Mouse (Mus musculus) lung, postnatal 25 days (tissue): Measurements from ENCODE around the gene Gp2.

Experiments
- DNase-seq: peaks from one replicate; pipeline ENCODE4 v3.0.0; 2022; ENCODE audit warnings: low spot score

Gene Gp2

GRCm38 (mm10) chr7:119459185-119459584, at the start of gene Gp2:
Gp2 (minus strand) TSS chr7:119459285.
- no peak for DNase-seq

GRCm38 (mm10) chr7:119490041-119490780, 31.1 kb upstream of the Gp2 start:
- DNase-seq, result no peak

- DNase-seq, result no peak
Observed at GRCm38 (mm10) chr7:119486683-119487082, 27.6 kb upstream of the Gp2 start.

- no peak for DNase-seq
Observed at GRCm38 (mm10) chr7:119484154-119484553, 25.1 kb upstream of the Gp2 start.

- no peak for DNase-seq
Observed at GRCm38 (mm10) chr7:119479256-119479655, 20.2 kb upstream of the Gp2 start, which contains the start of gene Umod. Umod (minus strand) TSS chr7:119479282.

GRCm38 (mm10) chr7:119476500-119477389, 17.7 kb upstream of the Gp2 start:
- DNase-seq, result no peak

GRCm38 (mm10) chr7:119454192-119454591, 4.9 kb downstream of the Gp2 start:
- DNase-seq, result no peak

- DNase-seq, result no peak
Observed at GRCm38 (mm10) chr7:119443849-119444248, 15.2 kb downstream of the Gp2 start.

- no peak for DNase-seq
Observed at GRCm38 (mm10) chr7:119441938-119442337, 17.1 kb downstream of the Gp2 start.

GRCm38 (mm10) chr7:119427180-119427616, 31.9 kb downstream of the Gp2 start:
- no peak for DNase-seq

GRCm38 (mm10) chr7:119420730-119421129, 38.4 kb downstream of the Gp2 start:
- no peak for DNase-seq

- no peak for DNase-seq
Observed at GRCm38 (mm10) chr7:119418523-119418922, 40.6 kb downstream of the Gp2 start.

- no peak for DNase-seq
Observed at GRCm38 (mm10) chr7:119394050-119394732, 64.9 kb downstream of the Gp2 start.
